Mouse (Mus musculus) myocyte (in vitro differentiated cells): ENCODE data around the gene Soat1. TPM values are rescaled to one million over a fixed set of nuclear protein-coding genes. Genes with fewer than 3 reads are reported as not detected.
"Not testable (repeated sequence)": the region's sequence is repeated elsewhere in the genome, so short reads cannot be mapped to it uniquely, and the experiment has no call there.

Source experiments
- H3K27me3 ChIP-seq: one replicate; pipeline ENCODE4 v1.6.1; 2011; ENCODE audit not compliant: control insufficient read depth, insufficient read depth, insufficient read length
- H3K36me3 ChIP-seq: one replicate; pipeline ENCODE4 v1.6.1; 2011; ENCODE audit not compliant: control insufficient read depth, insufficient read depth
- H3K4me2 ChIP-seq: one replicate; pipeline ENCODE4 v1.6.1; 2011; ENCODE audit warnings: low read depth, control low read depth
- H3K4me3 ChIP-seq: one replicate; pipeline ENCODE4 v1.5.1; 2011; ENCODE audit warnings: mild to moderate bottlenecking, control low read depth, moderate library complexity
- H3K79me2 ChIP-seq: one replicate; pipeline ENCODE4 v1.6.1; 2011; ENCODE audit not compliant: control insufficient read depth, insufficient read depth
- H3ac ChIP-seq: one replicate; pipeline ENCODE4 v1.6.1; 2011; ENCODE audit not compliant: control insufficient read depth, insufficient read length
- CEBPB ChIP-seq: IDR thresholded peaks from 2 replicates; pipeline ENCODE4 v1.6.1; 2011; ENCODE audit warnings: mild to moderate bottlenecking, moderate library complexity; ENCODE audit not compliant: poor library complexity, insufficient read depth, severe bottlenecking
- E2F4 ChIP-seq: IDR thresholded peaks from one replicate; pipeline ENCODE4 v1.6.1; 2011; ENCODE audit warnings: mild to moderate bottlenecking, control low read depth, moderate library complexity; ENCODE audit not compliant: insufficient read depth
- MAX ChIP-seq: IDR thresholded peaks from one replicate; pipeline ENCODE4 v1.6.1; 2011; ENCODE audit warnings: low read depth, mild to moderate bottlenecking, control low read depth
- MYOD1 ChIP-seq, 3 experiments: IDR thresholded peaks; one replicate each; pipeline ENCODE4 v1.6.1; 2011; ENCODE audit warnings: control low read depth in 2 of 3, low read depth in 2 of 3, mild to moderate bottlenecking in 2 of 3, moderate library complexity in 1 of 3; ENCODE audit not compliant: insufficient read length in 2 of 3, control insufficient read depth in 1 of 3
- MYOG ChIP-seq, 3 experiments: IDR thresholded peaks; one replicate each; pipeline ENCODE4 v1.6.1; 2011; ENCODE audit warnings: control low read depth in 2 of 3, low read depth in 2 of 3, mild to moderate bottlenecking in 2 of 3; ENCODE audit not compliant: insufficient read length in 2 of 3, control insufficient read depth in 1 of 3, insufficient read depth in 1 of 3
- POLR2A ChIP-seq: IDR thresholded peaks from one replicate; pipeline ENCODE4 v1.6.1; 2011; ENCODE audit warnings: low read depth, mild to moderate bottlenecking, control low read depth, moderate library complexity; ENCODE audit not compliant: insufficient read length
- POLR2AphosphoS2 ChIP-seq: IDR thresholded peaks from one replicate; pipeline ENCODE4 v1.6.1; 2011; ENCODE audit warnings: low read depth, control low read depth; ENCODE audit not compliant: insufficient read length
- REST ChIP-seq: IDR thresholded peaks from one replicate; pipeline ENCODE4 v1.6.1; 2011; ENCODE audit warnings: mild to moderate bottlenecking, control low read depth, moderate library complexity; ENCODE audit not compliant: insufficient read depth, insufficient read length
- SRF ChIP-seq: IDR thresholded peaks from one replicate; pipeline ENCODE4 v1.6.1; 2011; ENCODE audit warnings: low read depth; ENCODE audit not compliant: control insufficient read depth, insufficient read length
- TCF12 ChIP-seq: IDR thresholded peaks from one replicate; pipeline ENCODE4 v1.6.1; 2011; ENCODE audit warnings: mild to moderate bottlenecking, control low read depth; ENCODE audit not compliant: poor library complexity, insufficient read depth, severe bottlenecking
- TCF3 ChIP-seq: IDR thresholded peaks from one replicate; pipeline ENCODE4 v1.6.1; 2011; ENCODE audit warnings: low read depth, control low read depth; ENCODE audit not compliant: insufficient read length
- USF1 ChIP-seq: IDR thresholded peaks from one replicate; pipeline ENCODE4 v1.6.1; 2011; ENCODE audit warnings: low read depth, mild to moderate bottlenecking, control low read depth, moderate library complexity
- polyA plus RNA-seq: library from polyadenylated mRNA; unstranded; fragments of >200 nt; fragmentation: generic; extraction: Trizol; gene quantifications from one replicate; pipeline ENCODE4 v1.2.1, GENCODE M21; 2012; ENCODE audit warnings: missing spikeins

Gene Soat1
- polyA plus RNA-seq, result 42.2 TPM

- peaks cover 7% of the 10 kb centered on the region for H3K36me3 ChIP-seq
- H3ac ChIP-seq, result peak within 1 kb of the TSS; percentile 34
- peak; percentile 91 for TF ChIP-seq POLR2AphosphoS2
- no peak for TF ChIP-seq MAX
- TF ChIP-seq MYOG (IDR thresholded peaks at IDR 0.05; ENCODE audit: control insufficient read depth in 1 of 3, insufficient read depth in 1 of 3, insufficient read length in 2 of 3, low read depth in 2 of 3), result peak in 1 of 3 experiments; percentile 46
- peak; percentile 69 for TF ChIP-seq SRF
- TF ChIP-seq MYOD1 (IDR thresholded peaks at IDR 0.05; ENCODE audit: control insufficient read depth in 1 of 3, insufficient read length in 2 of 3, low read depth in 2 of 3), result peak in 1 of 3 experiments; percentile 36
- TF ChIP-seq TCF12, result no peak
- TF ChIP-seq POLR2A, result peak; percentile 86
- peaks cover 47% of the 10 kb centered on the region for H3K79me2 ChIP-seq
- peak within 1 kb of the TSS; percentile 78 for H3K4me2 ChIP-seq
- peak within 1 kb of the TSS; percentile 78 for H3K4me3 ChIP-seq
- no peaks in the 10 kb centered on the region for H3K27me3 ChIP-seq
Observed at GRCm38 (mm10) chr1:156473961-156474503, at the start of gene Soat1. Soat1 (minus strand) TSS chr1:156474331.

GRCm38 (mm10) chr1:156523842-156524241 lies 49.7 kb upstream of the Soat1 start, which contains the start of gene Gm10031:
Gm10031 (plus strand) TSS chr1:156524012.
- H3ac ChIP-seq, H3K27me3 ChIP-seq, H3K4me2 ChIP-seq, H3K36me3 ChIP-seq, H3K4me3 ChIP-seq, H3K79me2 ChIP-seq: not testable (repeated sequence)

- no peak for TF ChIP-seq REST
- no peak for TF ChIP-seq SRF
- no peak for TF ChIP-seq MAX
- Histone ChIP-seq H3K4me3 (no peak overlapping the region), H3K79me2 (no peaks in the 10 kb centered on the region), H3K4me2 (no peak overlapping the region), H3K36me3 (no peaks in the 10 kb centered on the region), H3K27me3 (no peaks in the 10 kb centered on the region), H3ac (no peak overlapping the region)
Observed at GRCm38 (mm10) chr1:156521796-156522517, 47.8 kb upstream of the Soat1 start.

- H3K4me3 ChIP-seq, result no peak overlapping the region
- no peaks in the 10 kb centered on the region for H3K36me3 ChIP-seq
- H3K4me2 ChIP-seq, result no peak overlapping the region
- H3K79me2 ChIP-seq, result no peaks in the 10 kb centered on the region
- H3K27me3 ChIP-seq, result no peaks in the 10 kb centered on the region
- no peak overlapping the region for H3ac ChIP-seq
- TF ChIP-seq MYOG (IDR thresholded peaks at IDR 0.05; ENCODE audit: control insufficient read depth in 1 of 3, insufficient read depth in 1 of 3, insufficient read length in 2 of 3, low read depth in 2 of 3) (no peak), POLR2AphosphoS2 (no peak), E2F4 (no peak), CEBPB (no peak), MYOD1 (IDR thresholded peaks at IDR 0.05; ENCODE audit: control insufficient read depth in 1 of 3, insufficient read length in 2 of 3, low read depth in 2 of 3) (no peak), TCF3 (no peak), TCF12 (no peak), USF1 (no peak), MAX (no peak), POLR2A (no peak), SRF (no peak), REST (no peak)
Observed at GRCm38 (mm10) chr1:156520136-156520780, 46.1 kb upstream of the Soat1 start.

- no peaks in the 10 kb centered on the region for H3K36me3 ChIP-seq
- no peaks in the 10 kb centered on the region for H3K79me2 ChIP-seq
- H3K4me2 ChIP-seq, result peak overlapping the region; percentile 1
- no peaks in the 10 kb centered on the region for H3K27me3 ChIP-seq
- TF ChIP-seq TCF12 (no peak), TCF3 (no peak), POLR2AphosphoS2 (no peak), CEBPB (no peak), E2F4 (no peak), USF1 (no peak), MYOD1 (IDR thresholded peaks at IDR 0.05; ENCODE audit: control insufficient read depth in 1 of 3, insufficient read length in 2 of 3, low read depth in 2 of 3) (no peak), SRF (no peak), REST (no peak), MYOG (IDR thresholded peaks at IDR 0.05; ENCODE audit: control insufficient read depth in 1 of 3, insufficient read depth in 1 of 3, insufficient read length in 2 of 3, low read depth in 2 of 3) (no peak)
- no peak overlapping the region for H3K4me3 ChIP-seq
- H3ac ChIP-seq, result no peak overlapping the region
Observed at GRCm38 (mm10) chr1:156507753-156508152, 33.6 kb upstream of the Soat1 start.
